Mouse (Mus musculus) hindbrain, postnatal 0 days (tissue): ENCODE results near the gene Tmem132d. TPM values are rescaled to one million over a fixed set of nuclear protein-coding genes. Genes with fewer than 3 reads are reported as not detected.

Source experiments
- ATAC-seq: fragments of 200-750 bp; cut with Nextera tagmentation; 2 replicates; pipeline ENCODE4 v1.8.0; 2017; ENCODE audit warnings: mild to moderate bottlenecking, moderate TSS enrichment, moderate library complexity
- DNase-seq: peaks from one replicate; pipeline ENCODE4 v3.0.0-alpha.2; 2015; ENCODE audit warnings: low spot score
- H3K27ac ChIP-seq: fragments of 300-500 bp; sonication (generic); 2 replicates; pipeline ENCODE4 v1.5.1; 2014; ENCODE audit warnings: mild to moderate bottlenecking
- H3K27me3 ChIP-seq: fragments of 300-500 bp; sonication (generic); 2 replicates; pipeline ENCODE4 v1.6.1; 2014; ENCODE audit warnings: low read length, mixed read lengths; ENCODE audit not compliant: insufficient read depth
- H3K36me3 ChIP-seq: fragments of 300-500 bp; sonication (generic); 2 replicates; pipeline ENCODE4 v1.6.1; 2014; ENCODE audit warnings: low read length, mixed read lengths; ENCODE audit not compliant: insufficient read depth
- H3K4me1 ChIP-seq: fragments of 300-500 bp; sonication (generic); 2 replicates; pipeline ENCODE4 v1.6.1; 2014; ENCODE audit warnings: antibody characterized with exemption, low read length, mixed read lengths; ENCODE audit not compliant: insufficient read depth
- H3K4me2 ChIP-seq: fragments of 300-500 bp; sonication (generic); 2 replicates; pipeline ENCODE4 v1.6.1; 2014; ENCODE audit warnings: low read depth, mild to moderate bottlenecking, low read length, moderate library complexity, mixed read lengths
- H3K4me3 ChIP-seq: fragments of 300-500 bp; sonication (generic); 2 replicates; pipeline ENCODE4 v1.5.1; 2014; ENCODE audit warnings: low read length
- H3K9ac ChIP-seq: fragments of 300-500 bp; sonication (generic); replicated peaks from 2 replicates; pipeline ENCODE4 v1.6.1; 2014; ENCODE audit warnings: mild to moderate bottlenecking, low read length, moderate library complexity, mixed read lengths
- H3K9me3 ChIP-seq: fragments of 300-500 bp; sonication (generic); 2 replicates; pipeline ENCODE4 v1.6.1; 2016; ENCODE audit warnings: low read length, mixed read lengths
- CTCF ChIP-seq: IDR thresholded peaks from 2 replicates; pipeline ENCODE4 v1.5.1; 2016; ENCODE audit warnings: antibody characterized with exemption, control low read depth, low read depth
- WGBS: fragments of 180-500 bp; shearing (Covaris S2); extraction: QIAGEN DNeasy Blood & Tissue Kit; methylation state at CpG from one replicate; pipeline ENCODE4 v1.1.7; 2014; 5-methylcytosine and 5-hydroxymethylcytosine counted together
- polyA plus RNA-seq: library from polyadenylated mRNA; unstranded; fragments of >200 nt; fragmentation: Nextera tagmentation; extraction: Ambion mirVana; gene quantifications from 2 replicates; pipeline ENCODE4 v1.2.1, GENCODE M21; 2015
- total RNA-seq: library from RNA; depleted of rRNA; stranded (reverse); fragments of >200 nt; gene quantifications from 2 replicates; pipeline ENCODE4 v1.2.3, GENCODE M21; 2014

Tmem132d gene
- total and polyA plus RNA-seq, 2 experiments from 2014 or later: 5.8 to 28.9 TPM

DNA sequence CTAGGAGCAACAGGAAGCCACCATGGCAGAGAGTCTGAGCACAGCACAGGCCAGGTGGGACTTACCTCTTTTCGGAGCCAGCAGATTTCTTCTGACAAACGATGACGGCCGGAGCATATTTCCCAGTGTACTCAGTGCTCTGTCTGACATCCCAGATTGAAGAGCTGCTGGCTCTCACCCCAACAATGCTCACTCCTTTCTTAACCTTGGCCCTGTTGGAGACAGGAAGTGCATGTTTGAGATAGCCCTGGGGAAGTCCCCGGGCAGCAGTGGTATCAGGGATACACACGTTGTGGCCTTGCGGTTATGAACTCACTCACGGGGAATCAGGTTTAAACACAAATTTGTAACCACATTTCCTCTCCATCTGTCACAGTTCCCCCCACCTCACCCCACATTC lies 296.1 kb downstream of the Tmem132d start:
- WGBS: 76% methylated on average over 8 of the region's 8 CpGs

DNA sequence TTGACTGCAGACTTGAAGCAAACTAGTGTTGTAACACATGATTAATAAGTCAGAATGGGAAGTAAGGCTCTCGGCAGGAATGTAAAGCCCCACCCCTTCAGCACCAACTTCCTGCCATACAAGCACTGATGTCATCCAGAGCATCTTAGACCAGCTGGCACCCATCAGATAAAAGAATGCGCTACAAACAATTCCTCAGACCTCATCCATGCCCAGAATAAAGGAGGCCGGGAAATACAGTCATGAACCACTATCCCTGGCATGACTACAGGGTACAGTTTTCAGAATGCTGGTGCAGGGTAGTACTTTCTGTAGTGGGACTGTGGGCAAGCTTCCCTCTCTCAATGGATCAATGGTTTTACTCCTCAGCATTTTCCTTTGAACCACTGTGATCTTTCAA lies 310.2 kb downstream of the Tmem132d start:
- Histone ChIP-seq H3K9ac (no peak overlapping the region), H3K4me1 (no peaks in the 10 kb centered on the region; the same call in 1 of the 2 replicates), H3K9me3 (no peaks in the 10 kb centered on the region), H3K36me3 (no peaks in the 10 kb centered on the region), H3K4me2 (no peak overlapping the region), H3K4me3 (no peak overlapping the region), H3K27ac (no peak overlapping the region), H3K27me3 (no peaks in the 10 kb centered on the region)
- no peak for ATAC-seq
- DNase-seq: no peak
- no peak for TF ChIP-seq CTCF
- 76% methylated on average over 3 of the region's 3 CpGs for WGBS

More for the DNA sequence above, 296.1 kb downstream of the Tmem132d start:
- Histone ChIP-seq H3K9ac (no peak overlapping the region), H3K4me3 (no peak overlapping the region), H3K9me3 (no peaks in the 10 kb centered on the region), H3K27me3 (no peaks in the 10 kb centered on the region), H3K4me1 (no peaks in the 10 kb centered on the region), H3K27ac (no peak overlapping the region), H3K4me2 (no peak overlapping the region), H3K36me3 (no peaks in the 10 kb centered on the region)
- DNase-seq: no peak
- ATAC-seq: no peak
- TF ChIP-seq CTCF: no peak

DNA sequence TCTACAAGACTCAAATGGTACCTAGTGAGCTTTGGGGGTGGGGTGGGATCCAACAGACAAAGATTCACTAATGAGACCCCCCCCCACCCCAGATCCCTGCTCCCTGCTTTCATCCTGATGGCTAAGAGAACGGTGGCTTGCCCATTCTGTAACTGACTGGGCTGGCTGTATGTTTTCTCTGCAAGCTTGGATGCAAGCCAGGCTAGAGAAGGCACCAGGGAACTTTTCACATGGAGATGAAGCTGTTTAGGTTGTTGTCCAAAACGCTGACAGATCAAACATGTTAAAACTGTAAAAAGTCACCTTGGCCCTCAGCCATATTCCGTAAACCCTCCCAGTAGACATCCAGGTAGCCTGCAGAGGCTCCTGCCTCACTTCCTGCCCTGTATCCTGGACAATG lies 313.7 kb downstream of the Tmem132d start:
- WGBS: 19% methylated on average over 3 of the region's 3 CpGs

DNA sequence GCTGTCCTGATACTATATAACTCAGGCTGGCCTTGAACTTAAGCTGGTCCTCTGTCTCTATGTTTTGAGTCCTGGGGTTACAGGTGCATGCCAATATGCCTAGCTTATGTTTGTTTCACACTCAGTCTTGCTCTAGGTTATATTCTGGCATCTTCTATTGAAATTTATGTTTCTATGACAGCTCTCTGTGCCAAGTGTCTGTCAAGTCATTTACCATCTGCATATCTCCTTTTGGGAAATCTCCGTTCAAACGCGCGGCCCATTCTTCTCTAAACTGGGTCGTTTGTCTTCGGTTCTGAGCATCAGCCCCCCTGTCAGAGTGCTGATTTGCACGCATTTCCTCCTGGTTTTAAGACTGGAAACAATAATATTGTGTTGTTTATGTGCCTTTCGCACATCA lies 319.8 kb downstream of the Tmem132d start:
- Histone ChIP-seq H3K4me1 (no peaks in the 10 kb centered on the region), H3K9me3 (no peaks in the 10 kb centered on the region), H3K4me2 (no peak overlapping the region), H3K36me3 (no peaks in the 10 kb centered on the region), H3K4me3 (no peak overlapping the region), H3K27ac (no peak overlapping the region), H3K9ac (no peak overlapping the region), H3K27me3 (no peaks in the 10 kb centered on the region)
- DNase-seq (no peak), ATAC-seq (no peak)
- 51% methylated on average over 8 of the region's 8 CpGs for WGBS
- TF ChIP-seq CTCF: no peak

More for the DNA sequence above, 313.7 kb downstream of the Tmem132d start:
- DNase-seq (peak; percentile 53), ATAC-seq (no peak)
- H3K4me3 ChIP-seq: no peak overlapping the region
- H3K36me3 ChIP-seq: no peaks in the 10 kb centered on the region
- TF ChIP-seq CTCF: no peak
- H3K4me2 ChIP-seq: no peak overlapping the region
- H3K4me1 ChIP-seq: no peaks in the 10 kb centered on the region; the same call in 1 of the 2 replicates
- no peak overlapping the region for H3K27ac ChIP-seq
- no peak overlapping the region for H3K9ac ChIP-seq
- no peaks in the 10 kb centered on the region for H3K27me3 ChIP-seq
- no peaks in the 10 kb centered on the region for H3K9me3 ChIP-seq

DNA sequence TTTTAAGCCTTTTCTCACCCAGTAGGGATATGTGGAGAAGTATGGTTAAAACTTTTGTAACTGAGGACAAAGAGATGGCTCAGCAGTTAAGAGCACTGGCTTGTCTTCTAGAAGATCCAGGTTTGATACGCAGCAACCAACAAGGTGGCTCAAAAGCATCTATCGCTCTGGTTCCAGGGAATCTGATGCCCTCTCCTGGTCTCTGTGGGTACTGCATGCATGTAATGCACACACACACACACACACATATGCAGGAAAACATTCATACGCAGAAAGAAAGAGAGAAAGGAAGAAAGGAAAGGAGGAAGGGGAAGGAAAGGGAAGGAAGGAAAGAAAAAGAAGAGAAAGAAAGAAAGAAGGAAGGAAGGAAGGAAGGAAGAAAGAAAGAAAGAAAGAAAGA lies 320.4 kb downstream of the Tmem132d start:
- Histone ChIP-seq H3K9me3 (no peaks in the 10 kb centered on the region), H3K4me1 (no peaks in the 10 kb centered on the region), H3K27me3 (no peaks in the 10 kb centered on the region), H3K4me3 (no peak overlapping the region), H3K4me2 (no peak overlapping the region), H3K27ac (no peak overlapping the region), H3K9ac (no peak overlapping the region), H3K36me3 (no peaks in the 10 kb centered on the region)
- peak; percentile 38 for TF ChIP-seq CTCF
- 99% methylated on average over 3 of the region's 3 CpGs for WGBS
- DNase-seq: no peak
- no peak for ATAC-seq

DNA sequence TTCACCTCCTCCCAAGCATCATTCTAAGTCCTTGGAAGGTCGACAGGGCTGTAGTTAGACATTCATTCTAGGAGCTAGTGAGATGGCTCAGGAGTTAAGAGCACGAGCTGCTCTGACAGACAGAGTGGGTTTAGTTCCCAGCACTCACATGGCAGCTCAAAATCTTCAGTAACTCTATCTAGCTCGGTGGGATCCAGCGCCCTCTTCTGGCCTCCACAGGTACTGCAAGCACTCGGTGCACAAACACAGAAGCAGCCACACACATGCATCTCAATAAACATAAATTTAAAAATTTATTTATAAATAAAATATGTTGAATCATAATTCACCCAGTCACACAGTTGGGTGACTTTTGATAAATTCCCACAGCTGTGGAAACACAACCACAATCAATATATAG lies 321.2 kb downstream of the Tmem132d start:
- no peak for ATAC-seq
- Histone ChIP-seq H3K4me3 (no peak overlapping the region), H3K27me3 (no peaks in the 10 kb centered on the region), H3K9ac (no peak overlapping the region), H3K4me1 (no peaks in the 10 kb centered on the region), H3K4me2 (no peak overlapping the region), H3K9me3 (no peaks in the 10 kb centered on the region), H3K27ac (no peak overlapping the region), H3K36me3 (no peaks in the 10 kb centered on the region)
- no peak for DNase-seq
- WGBS: 75% methylated on average over 5 of the region's 5 CpGs
- peak; percentile 39 for TF ChIP-seq CTCF

DNA sequence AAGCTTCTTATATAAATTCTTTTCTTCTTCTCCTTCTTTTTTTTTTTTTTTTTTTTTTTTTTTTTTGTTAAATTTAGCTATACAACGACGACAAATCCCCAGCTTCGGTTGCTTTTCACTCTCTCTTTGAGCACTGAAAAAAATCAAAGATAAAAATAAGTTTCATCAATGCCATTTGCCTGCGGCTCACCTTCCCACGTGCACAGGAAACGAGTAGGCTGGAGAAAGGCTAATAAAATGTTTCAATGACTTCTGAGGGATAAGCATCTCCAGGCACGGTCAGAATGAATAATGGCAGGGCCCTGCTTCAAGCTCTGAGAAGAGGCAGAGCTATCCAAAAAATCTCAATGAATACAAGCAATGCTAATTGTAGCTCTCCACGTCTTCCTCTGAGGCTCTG lies 330.3 kb downstream of the Tmem132d start:
- Histone ChIP-seq H3K27me3 (no peaks in the 10 kb centered on the region), H3K4me2 (no peak overlapping the region), H3K9me3 (no peaks in the 10 kb centered on the region), H3K9ac (no peak overlapping the region), H3K4me3 (no peak overlapping the region), H3K27ac (no peak overlapping the region), H3K36me3 (no peaks in the 10 kb centered on the region), H3K4me1 (no peaks in the 10 kb centered on the region)
- DNase-seq (no peak), ATAC-seq (no peak)
- no peak for TF ChIP-seq CTCF
- WGBS: 73% methylated on average over 8 of the region's 8 CpGs
